Mouse (Mus musculus): ENCODE data around the gene Cutal. TPM values are rescaled to one million over a fixed set of nuclear protein-coding genes. Genes with fewer than 3 reads are reported as not detected.
"Not testable (repeated sequence)": the region's sequence is repeated elsewhere in the genome, so short reads cannot be mapped to it uniquely, and the experiment has no call there.

The Cutal gene
- not detected in 2 replicates for total RNA-seq (2017)

DNA sequence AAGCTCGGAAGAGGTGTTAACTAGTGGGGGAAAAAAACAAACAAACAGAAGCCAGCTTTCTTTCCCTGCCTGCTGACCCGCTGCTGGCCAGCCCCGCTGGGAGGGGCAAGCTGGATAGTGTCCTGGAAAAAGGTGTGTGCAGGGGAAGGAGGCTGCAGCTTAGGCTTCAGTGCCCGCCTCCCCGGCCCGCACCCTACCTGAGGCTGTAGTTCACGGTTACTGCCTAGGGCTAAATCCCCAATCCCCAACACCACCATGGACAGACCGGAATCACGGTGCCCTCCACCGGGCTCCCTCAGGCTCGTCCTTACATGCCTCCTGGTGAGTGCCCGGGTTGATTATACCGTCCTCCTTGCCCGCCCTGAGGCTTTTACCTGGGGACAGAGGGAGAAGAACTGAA is at the start of gene Cutal:
Gene Cutal, plus strand, starts transcription at position 126 of the 400 bp plus-strand sequence.
- no peak for ATAC-seq (replicated peaks; ENCODE audit: low read depth, poor library complexity, severe bottlenecking)

DNA sequence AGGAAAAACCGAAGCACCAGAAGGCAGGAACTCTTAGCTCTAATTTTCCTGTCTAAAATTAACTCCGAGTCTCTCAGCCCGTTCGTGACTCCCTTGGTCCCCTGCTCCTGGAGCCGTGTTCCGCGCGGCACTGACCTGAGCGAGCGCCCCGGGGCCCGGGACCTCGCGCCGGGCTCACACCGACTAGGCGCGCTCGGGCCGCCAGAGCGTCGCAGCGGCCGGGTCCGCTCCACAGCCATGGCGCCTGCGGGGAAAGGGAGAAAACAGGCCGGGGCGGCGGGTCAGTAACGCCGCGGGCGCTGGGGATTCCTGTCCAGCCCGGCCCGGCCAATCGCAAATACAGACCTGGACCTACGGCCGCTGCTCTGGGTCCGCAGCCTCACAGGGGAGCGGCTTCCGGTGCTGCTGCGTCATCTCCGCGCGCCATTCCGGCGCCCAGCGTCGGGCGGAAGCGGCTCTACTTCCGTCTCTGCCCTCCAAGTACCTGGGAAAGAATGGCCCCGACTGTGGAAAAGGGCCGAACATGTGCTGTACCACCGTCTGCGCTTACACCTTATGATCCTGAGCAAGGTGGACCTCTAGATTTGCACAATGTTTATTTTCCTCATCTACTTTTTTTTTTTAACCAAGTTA is 48.3 kb upstream of the Cutal start, which contains the start of gene Fbxw2:
Gene Fbxw2, minus strand, starts transcription at position 485 of the 633 bp plus-strand sequence.
- ATAC-seq (replicated peaks; ENCODE audit: low read depth, poor library complexity, severe bottlenecking), result peak; percentile 98

DNA sequence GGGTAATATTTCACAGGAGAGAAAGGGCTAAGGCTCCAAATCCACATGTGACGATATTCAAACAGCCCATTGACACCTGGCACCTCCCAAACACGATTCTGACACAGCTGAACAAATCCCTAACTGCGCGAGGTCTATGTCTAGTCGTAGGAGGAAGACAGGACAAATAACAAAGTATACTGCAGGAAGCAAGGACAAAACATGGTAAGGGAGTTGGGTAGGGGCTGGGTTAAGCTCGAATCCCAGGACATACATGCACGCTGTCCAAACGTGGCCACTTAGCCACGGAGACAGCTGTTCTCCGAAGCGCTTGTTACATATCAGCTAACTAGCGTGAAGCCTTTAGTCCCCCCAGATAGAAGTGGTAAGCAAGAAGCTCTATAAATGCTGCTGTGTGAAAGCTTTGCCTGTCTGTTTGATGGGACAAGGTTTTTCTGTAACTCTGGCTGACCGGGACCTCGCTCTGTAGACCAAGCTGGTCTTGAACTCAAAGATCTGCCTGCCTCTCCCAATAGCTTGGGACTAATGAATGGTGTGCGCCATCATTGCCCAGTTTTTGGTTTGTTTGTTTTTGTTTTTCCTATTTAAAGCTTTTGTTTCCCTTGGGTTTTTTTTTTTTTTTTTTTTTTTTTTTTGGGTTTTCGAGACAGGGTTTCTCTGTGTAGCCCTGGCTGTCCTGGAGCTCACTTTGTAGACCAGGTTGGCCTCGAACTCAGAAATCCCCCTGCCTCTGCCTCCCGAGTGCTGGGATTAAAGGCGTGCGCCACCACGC is 47.5 kb upstream of the Cutal start:
- ATAC-seq (replicated peaks; ENCODE audit: low read depth, poor library complexity, severe bottlenecking), result peak; percentile 37

DNA sequence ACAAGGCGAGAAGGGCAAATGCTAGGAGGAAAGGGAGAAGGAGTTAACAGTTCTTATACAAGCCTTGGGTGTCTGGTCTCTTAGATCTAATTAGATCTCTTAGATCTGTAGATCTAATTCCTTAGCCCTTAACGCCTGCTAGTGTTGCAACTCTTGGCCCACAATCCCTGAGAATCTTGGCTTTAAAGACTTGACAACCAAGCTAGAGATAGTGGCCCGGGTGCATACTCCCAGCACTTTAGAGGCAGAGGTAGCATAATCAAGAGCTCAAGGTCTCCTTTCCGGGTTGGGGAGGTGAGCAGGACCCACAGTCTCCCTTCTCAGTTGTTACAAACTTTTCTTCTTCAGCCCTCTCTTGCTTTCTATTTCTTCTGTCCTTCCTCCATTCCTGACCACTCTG is 46.6 kb upstream of the Cutal start:
- ATAC-seq (replicated peaks; ENCODE audit: low read depth, poor library complexity, severe bottlenecking), result no peak

DNA sequence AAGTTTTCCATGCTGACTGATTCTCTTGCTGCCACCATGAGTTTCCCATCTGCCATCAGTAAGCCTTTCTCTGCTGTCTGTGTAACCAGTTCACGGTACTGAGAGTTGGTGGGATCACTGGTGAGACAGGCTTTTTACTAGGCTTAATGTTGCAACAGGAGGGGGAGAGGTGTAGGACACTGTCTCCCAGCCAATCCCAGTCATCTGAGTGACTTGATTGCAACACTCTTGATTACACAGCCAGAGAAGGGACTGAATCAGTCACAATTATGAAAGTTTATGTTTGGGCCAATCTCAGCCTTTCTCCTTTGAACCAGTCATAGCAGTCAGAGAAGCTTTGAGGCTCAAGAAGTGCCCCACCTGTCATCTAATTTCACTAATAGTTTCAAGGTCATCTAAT is 46.2 kb upstream of the Cutal start:
- 0 out of 2 replicates have a peak, but pooled peaks have one; percentile 24 for ATAC-seq (replicated peaks; ENCODE audit: low read depth, poor library complexity, severe bottlenecking)

DNA sequence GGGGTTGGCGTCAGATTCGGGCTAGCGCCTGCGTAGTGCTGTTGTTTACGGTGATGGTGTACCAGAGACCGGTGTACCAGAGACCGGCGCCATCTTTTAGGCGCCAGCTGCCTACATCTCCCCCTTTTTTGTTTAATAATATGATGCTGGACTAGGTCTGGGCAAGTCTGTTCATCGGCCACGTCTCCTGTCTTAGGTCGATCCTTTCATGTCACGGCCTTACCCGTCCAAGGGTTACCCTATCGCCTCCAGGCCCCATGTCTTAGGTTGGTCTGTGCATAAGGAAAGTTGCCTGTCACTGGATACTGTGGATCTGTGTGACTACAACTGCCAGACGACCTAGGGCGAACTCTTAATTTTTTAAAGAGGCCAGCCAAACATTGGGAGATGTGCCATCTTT is 44.1 kb upstream of the Cutal start:
- ATAC-seq (replicated peaks; ENCODE audit: low read depth, poor library complexity, severe bottlenecking), result not testable (repeated sequence)

DNA sequence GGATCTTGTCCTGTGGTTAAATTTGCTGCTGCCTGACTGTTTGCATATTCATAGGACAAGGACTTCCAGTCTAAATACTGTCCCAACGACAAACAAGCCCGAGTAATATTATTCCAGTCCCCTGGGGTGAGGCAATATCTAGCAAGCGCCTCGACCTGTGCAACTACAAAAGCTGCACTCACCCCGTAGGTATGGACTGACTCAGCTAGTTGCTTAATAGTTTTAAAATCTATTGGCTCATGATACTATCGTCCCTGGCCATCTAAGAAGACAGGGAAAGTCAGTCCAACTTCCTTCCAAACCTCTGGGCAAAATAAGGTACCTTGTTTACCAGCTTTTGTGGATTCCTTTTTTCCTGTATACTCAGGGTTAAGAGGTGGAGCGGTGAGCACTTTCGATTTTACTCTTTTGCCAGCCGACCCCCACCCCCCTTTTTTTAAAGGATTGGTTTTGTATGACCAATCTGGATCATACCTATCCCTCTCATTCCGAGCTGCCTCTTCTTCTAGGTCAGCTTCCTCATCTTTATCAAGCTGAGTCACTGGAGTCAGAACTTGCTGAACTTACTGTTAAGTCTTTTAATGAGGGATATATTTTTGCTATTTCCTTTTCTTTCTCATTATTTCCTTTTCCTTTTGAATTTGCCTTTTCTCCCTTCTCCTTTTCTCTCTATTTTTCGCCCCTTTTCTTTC is 41.3 kb upstream of the Cutal start, which contains the start of gene Gm34653:
Gene Gm34653, plus strand, starts transcription at position 242 of the 692 bp plus-strand sequence.
- not testable (repeated sequence) for ATAC-seq (replicated peaks; ENCODE audit: low read depth, poor library complexity, severe bottlenecking)

DNA sequence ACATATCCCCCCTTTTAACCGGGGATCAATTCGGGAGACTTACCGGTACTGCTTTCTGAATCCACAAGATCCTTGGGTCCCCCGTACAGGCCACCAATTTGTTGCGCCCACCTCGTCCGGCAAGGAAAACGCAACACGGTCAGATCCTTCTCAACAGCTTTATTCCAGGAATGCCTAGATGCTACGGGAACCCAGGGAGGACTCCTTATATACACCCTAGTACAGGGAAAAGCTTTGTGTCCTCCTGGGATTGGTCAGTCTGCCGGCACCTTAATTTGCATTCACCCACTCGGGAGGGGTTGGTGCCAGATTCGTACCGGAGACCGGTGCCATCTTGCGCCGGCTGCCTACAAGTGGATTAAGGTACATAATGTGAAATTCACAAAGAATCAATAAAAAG is 40.6 kb upstream of the Cutal start:
- no peak for ATAC-seq (replicated peaks; ENCODE audit: low read depth, poor library complexity, severe bottlenecking)

DNA sequence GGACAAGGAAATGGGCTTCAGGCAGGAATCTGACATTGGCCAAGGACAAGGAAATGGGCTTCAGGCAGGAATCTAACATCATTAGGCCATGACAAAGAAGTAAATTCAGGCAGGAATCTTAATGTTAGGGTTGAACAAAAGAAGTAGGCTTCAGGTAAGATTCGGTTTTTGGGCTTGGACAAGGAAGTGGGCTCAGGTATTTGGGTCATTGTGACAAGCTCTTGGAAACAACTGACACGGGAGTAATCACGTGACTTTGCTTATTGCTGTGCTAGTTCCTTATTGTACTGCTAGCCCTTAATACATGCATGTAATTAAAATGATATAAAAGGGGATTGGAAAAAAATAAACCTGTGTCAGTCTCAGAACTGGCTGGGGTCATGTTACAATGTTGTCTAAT is 38.5 kb upstream of the Cutal start:
- no peak for ATAC-seq (replicated peaks; ENCODE audit: low read depth, poor library complexity, severe bottlenecking)

DNA sequence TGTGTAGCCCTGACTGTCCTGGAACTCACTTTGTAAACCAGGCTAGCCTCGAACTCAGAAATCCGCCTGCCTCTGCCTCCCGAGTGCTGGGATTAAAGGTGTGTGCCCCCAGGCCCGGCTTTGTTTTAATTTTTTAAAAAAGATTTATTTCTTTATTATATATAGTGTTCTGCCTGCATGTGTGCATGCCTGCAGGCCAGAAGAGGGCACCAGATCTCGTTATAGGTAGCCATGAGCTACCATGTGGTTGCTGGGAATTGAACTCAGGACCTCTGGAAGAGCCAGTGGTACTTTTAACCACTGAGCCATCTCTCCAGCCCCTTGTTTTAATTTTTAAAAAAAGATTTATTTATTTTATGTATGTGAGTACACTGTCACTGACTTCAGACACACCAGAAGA is 34.1 kb upstream of the Cutal start:
- ATAC-seq (replicated peaks; ENCODE audit: low read depth, poor library complexity, severe bottlenecking), result not testable (repeated sequence)

DNA sequence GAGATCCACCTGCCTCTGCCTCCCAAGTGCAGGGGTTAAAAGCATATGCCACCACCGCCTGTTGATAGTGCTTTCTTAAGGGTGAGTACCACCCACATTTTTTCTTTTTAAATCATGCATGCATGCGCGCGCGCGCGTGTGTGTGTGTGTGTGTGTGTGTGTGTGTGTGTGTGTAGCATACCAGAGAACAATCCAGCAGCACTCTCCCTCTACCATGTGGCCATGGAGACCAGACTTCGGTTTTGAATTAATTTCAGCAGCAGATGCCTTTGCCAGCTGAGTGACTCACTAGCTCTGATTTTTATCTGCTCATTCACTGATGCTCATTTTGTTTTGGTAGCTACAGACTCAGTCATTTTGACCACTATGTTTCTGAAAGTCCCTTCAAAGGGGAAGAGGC is 32.5 kb upstream of the Cutal start:
- no peak for ATAC-seq (replicated peaks; ENCODE audit: low read depth, poor library complexity, severe bottlenecking)

DNA sequence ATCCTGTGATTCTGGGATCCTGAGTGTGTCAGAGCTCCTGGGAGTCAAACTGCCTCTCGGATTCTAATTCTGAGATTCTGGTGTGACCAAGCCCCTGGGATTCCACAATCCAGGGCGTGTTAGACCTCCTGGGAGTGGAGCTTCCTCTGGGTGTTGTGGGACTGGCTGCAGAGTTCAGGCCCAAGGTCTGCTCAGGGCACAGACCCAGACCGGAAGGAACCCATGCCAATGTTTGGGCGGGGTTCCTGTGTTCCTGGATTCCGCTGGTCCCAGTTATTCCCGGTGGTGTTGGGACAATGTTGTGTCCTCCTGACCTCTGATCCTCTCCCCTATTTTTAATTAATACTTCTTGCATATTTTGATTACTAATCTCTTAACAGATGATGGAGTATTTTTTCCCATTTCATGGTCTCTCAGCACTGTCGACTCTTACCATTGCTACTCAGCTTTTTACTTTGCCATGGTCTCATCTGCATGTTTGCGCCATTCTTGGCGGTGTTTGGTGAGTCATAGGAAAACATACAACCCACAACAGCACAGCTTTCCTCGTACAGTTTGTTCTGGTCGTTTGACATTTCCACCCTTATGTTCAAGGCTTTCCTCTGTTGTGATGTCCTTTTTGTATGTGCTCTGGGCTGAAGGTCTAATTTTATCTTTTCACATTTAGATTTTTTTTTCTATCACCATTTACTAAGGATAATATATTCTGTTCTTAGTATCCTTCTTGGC is 30.8 kb upstream of the Cutal start:
- no peak for ATAC-seq (replicated peaks; ENCODE audit: low read depth, poor library complexity, severe bottlenecking)

DNA sequence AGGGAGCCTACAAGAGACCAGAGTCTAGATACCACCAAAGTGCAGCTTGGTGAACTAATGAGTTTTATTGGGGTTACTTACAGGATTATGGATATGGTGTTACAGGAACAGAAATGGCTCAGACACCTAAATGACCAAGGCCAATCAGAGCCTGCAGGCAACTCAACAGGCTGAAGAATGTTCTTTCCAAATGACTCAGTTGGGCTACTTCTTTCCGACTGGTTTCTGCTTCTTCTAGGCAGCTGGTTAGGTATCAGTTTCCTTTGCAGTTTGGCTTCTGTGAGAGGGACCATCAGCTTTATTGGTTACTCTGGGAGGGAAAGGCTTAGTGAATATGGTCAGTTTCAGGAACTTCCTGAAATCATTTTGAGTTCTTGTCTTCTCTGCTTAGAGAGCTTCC is 26.5 kb upstream of the Cutal start:
- no peak for ATAC-seq (replicated peaks; ENCODE audit: low read depth, poor library complexity, severe bottlenecking)

DNA sequence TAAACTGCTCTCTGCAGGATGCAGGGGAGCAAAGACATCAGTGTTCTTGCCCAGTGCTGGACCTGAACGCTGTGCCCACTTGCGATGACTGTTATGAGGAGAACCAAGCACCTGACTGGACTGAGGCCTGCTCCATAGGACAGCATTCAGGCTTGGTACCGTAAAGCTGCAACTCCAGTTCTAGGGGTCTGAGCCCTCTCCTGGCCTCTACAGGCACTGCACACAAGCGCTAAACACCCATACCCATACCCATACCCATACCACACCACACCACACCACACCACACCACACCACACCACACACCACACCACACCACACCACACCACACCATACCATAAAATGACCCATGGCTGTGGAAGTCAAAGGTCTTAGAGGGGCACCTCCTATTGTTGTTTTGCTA is 18.9 kb upstream of the Cutal start:
- 0 out of 2 replicates have a peak, but pooled peaks have one; percentile 36 for ATAC-seq (replicated peaks; ENCODE audit: low read depth, poor library complexity, severe bottlenecking)

DNA sequence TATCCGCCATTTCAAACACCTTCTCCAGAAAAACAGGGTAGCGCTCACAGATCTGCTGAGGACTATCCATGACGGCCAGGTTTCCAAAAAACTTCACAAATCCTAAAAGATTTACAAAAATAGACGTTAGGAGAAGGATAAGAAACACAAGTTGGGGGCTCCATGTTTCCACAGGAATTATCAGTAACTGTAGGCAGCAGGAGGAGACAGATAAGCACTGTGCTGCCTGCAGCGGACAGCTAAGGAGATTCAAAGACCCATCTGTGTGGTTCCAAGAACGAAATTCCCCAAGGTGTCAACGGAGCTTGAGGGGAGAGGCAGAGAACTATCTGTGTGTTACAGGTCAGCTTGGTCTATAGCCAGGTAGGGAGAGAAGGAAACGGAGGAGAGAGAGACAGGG is 16.5 kb upstream of the Cutal start:
- ATAC-seq (replicated peaks; ENCODE audit: low read depth, poor library complexity, severe bottlenecking), result no peak

DNA sequence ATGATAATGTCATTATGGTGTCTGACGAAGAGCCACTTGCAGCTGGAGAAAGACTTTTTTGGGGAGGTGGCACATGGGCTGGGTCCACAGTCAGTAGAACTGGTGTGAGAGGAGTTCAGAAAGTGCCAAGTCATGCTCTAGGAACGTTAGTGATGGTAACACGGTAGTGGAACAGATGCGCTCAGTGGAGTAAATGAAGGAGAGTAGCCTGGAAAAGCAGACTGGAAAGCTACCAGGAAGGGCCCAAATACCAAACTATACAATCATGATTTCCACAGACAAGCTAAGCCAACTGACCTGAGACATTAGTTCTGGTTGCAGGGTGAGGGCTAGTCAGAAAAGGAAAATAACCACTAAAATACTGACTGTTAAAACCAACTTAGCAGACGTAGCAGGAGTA is 4.5 kb upstream of the Cutal start:
- ATAC-seq (replicated peaks; ENCODE audit: low read depth, poor library complexity, severe bottlenecking), result peak; percentile 63

DNA sequence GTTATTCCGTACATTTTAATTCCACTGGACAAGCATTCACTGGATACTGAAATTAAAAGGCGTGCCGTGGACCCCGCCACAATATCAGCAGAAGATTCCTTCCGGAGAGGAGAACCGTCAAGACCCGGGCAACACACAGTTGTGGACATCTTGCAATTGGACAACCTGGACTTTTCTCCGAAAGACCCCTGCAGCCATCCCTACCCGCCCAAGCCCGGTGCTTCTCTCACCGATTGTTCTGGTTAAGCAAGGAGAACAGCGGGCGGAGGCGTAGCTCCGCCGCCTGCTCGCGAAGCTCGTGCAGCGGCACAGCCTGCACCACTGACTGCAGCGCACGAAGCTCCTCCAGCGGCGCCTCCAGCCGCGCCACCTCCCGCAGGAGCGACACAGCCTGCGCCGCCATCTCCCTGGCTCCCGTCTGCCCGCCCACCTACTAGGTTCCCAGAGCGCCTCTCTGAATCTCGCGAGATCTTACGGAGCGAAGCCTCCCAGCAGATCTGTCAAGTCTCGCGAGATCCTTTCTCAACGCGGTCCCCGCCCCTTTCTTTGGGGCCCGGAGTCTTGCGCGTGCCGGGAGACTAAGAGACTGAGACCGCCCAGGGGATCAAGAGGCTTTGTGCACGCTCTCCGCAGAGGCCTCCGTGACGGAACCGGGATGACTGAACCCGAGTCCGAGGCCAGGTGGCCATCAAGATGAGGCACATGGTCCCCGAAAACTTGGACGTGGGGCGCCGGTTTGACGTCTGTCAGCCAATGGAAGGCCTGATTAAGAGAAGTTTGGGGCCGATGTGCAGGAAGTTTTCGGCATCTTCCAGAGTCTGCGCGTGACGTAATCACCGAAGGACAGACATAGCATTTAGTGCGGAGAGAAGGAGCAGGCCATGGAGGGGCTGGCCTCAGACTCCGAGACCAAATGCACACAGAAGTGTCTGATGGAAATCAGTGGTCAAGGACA is 3.4 kb upstream of the Cutal start:
- ATAC-seq (replicated peaks; ENCODE audit: low read depth, poor library complexity, severe bottlenecking), result peak; percentile 92

DNA sequence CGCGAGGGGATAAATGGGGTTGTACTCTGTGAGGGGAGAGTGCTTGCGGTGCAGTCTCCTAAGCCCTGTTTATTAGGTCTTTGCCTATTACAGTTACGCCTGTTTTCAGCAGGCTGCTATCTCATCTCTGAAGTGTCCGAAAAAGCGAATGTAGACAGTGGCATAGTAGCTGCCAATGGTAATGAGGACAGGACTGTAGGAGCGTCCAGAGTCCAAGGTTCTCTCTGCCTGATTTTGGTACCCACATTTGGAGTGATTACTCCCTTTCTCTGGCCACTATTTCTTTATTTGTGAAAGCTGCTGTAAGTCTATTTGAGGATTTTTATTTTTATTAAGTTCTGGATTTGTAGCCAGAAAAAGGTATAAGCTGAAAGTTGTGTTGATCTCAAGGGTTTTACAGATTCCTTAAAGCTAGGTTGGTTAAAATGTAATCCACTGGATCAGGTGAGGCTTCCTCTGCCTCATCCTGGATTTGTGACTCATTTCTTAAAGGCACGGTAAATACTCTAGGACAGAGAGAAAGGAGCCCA is 685 bp downstream of the Cutal start, which contains the start of gene Psmd5:
Gene Psmd5, minus strand, starts transcription at position 153 of the 530 bp plus-strand sequence.
- no peak for ATAC-seq (replicated peaks; ENCODE audit: low read depth, poor library complexity, severe bottlenecking)

DNA sequence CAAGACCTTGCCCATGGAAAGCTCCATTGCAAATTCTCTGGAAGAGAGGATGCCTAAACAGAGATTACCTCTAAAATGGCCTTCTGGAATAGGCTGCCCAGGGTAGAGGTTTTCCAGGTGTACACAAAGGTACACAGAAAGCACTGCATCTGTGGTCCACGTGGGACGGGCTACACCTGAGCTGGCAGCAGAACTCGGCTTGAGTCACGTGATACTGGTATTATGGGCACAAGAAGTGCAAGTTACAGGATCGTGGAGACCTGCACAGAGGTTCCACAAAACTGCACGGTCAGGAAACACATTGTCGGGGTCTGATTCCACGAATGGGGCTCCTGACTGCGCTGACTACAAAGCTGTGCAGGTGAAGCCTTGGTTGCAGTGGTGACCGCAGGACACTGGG is 5.9 kb downstream of the Cutal start:
- ATAC-seq (replicated peaks; ENCODE audit: low read depth, poor library complexity, severe bottlenecking), result no peak
